Mouse (Mus musculus) urinary bladder, postnatal 4 days (tissue): Measurements from ENCODE around the gene Sgcd.

Source experiments
- DNase-seq, 2 experiments: peaks; one replicate each; pipeline ENCODE4 v3.0.0; 2021 to 2022; ENCODE audit warnings: low spot score in 2 of 2

Gene Sgcd

DNA sequence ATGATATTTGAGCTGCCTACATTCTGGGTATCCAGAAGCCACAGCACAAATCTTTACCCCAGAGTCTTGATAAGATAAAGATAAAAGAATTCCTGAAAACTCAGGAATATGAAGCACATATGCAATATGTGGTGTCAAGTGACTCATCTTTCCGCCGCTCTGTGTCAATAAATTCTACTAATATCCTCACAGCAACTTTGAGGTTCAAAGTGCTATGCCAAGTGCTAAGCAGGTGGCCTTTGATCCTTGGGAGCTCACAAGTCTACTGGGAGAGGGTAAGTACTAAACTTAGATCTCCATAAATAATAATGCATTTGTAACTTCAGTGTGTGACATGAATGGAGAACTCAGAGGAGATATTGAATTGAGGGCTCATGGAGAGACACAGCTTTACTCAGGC lies 848.9 kb downstream of the Sgcd start:
- no peak for DNase-seq

- no peak for DNase-seq
Observed at GRCm38 (mm10) chr11:47139271-47139670, 849.5 kb downstream of the Sgcd start.

DNA sequence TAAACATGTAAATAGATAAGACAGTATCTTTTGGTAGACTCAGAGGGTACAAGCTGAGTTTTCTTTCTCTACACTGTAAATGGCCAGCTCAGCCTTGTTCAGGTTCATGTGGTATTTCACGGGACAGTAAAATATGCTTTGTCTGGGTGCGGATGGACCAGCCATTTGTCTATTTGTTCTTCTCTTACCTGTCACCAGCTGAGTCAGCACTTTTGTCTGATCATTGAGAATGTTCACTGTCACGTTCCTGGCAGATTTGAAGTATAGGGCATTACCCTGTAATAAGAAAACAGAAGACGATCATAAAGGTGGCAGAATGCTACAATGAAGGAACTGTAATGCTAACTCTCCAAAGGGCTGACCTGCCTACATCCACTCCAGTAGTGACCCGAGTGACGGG lies 856.4 kb downstream of the Sgcd start:
- no peak for DNase-seq

DNA sequence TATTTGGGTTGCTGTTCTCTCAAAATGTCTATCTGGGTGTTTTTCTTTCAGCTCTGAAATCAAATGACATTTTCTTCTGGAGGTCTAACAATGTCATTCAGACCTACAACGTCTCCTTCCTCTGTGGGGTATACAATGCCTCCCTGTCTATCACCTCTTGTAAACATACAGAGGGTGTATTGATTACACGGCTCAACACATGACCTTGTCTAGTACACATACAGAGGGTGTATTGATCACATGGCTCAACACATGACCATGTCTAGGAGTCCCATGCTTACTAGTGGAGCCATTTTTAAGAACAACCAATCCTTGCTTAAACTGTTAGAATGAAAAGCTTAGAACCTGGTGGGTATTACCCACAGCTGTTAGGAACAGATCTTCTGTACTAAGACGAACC lies 858.3 kb downstream of the Sgcd start:
- DNase-seq, result no peak

DNA sequence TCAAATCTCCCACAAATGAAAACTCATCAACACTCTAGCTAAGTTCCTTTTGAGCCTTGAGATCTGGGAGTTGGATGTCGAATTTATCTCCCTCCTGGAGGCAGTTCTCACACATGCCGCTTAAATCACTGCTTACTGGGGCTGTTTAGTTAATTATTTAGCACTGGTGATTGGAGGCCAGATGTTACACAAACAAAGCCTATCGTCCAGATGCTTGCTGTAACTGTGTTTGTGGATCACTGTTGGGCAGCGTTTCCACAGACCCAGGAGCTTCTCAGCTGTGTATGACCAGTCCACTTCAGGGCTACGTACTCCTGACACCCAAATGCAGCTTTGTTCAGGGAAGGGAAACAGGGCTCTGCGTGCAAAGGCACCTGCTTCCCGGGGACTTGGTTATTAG lies 858.8 kb downstream of the Sgcd start:
- no peak for DNase-seq

GRCm38 (mm10) chr11:47129166-47129565 lies 859.6 kb downstream of the Sgcd start:
- no peak for DNase-seq

DNA sequence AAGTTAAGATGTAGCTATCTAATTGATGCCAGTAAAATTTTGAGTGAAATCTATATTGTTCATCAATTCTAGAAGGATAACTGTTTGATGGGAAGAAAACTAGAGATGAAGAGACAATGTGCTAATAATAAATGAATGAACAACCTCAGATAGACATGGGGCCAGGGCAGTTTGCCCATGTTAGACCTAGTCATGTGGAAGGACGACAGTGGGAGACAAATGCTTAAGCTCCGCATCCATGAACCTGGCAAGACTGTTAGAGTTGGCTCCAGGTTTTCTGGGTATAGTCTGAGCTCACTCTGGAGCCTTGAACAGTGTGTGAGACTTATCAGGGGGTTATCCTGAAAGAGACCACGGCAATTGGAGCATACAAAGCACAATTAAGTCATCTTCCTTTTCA lies 860.4 kb downstream of the Sgcd start:
- no peak for DNase-seq

GRCm38 (mm10) chr11:47120874-47121273 lies 867.9 kb downstream of the Sgcd start:
- no peak for DNase-seq

DNA sequence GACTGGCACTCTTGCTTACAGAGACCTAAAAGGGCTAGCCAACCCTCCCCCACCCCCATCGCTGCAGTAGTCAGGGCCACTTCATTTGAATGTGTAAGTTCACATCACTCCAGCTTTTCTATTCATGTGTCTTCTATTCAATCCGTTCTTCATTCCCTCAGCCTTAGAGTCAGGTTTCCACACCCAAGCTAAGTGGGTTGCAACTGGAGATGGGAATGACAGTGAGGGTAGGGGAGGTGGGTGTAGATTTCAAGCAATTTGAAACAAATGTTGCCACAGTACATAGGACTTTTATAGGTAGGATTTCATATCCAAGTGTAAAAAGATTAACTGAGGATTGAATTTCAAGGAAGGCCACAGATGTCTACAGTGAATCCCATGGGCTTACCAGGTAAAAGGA lies 870.9 kb downstream of the Sgcd start:
- DNase-seq, result no peak

- DNase-seq, result no peak
Observed at GRCm38 (mm10) chr11:47114366-47114765, 874.4 kb downstream of the Sgcd start.

DNA sequence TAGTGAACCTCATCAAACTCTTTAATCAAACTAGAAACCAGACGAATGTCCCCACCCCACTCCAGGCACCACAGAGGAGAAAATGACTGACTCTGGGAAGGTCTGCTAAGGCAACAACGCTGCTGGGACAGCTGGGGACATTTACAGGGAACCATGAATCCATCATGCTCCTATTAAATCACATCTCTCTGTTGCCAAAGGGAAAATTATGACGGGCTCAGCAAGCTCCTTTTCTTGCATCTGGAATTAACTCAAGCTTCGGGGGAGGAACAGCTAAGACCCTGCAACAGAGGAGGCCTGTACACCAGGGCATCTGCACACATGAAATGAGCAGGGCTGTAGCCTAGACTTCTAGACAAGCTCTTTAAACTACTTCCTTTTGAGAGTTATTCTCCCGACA lies 875.7 kb downstream of the Sgcd start:
- no peak for DNase-seq

GRCm38 (mm10) chr11:47110314-47110713 lies 878.5 kb downstream of the Sgcd start:
- DNase-seq, result no peak

DNA sequence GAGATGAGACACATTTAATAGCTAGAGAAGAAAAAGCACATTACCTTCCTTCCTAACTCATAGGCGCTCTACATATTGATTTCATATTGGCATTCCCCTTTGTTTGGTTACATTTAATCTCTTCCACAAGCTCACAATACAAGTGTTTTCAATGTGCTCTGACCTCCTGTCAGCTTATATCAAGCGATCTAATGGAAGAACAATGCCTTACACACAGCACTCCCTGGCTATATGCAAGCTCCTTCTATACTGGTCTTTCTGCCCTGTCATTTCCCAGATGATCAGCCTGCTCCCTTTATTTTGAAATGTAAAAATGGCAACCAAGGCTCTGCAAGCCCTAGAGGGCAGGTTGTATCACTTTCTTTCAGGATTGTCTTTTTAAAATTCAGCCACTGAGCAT lies 881.1 kb downstream of the Sgcd start:
- no peak for DNase-seq

DNA sequence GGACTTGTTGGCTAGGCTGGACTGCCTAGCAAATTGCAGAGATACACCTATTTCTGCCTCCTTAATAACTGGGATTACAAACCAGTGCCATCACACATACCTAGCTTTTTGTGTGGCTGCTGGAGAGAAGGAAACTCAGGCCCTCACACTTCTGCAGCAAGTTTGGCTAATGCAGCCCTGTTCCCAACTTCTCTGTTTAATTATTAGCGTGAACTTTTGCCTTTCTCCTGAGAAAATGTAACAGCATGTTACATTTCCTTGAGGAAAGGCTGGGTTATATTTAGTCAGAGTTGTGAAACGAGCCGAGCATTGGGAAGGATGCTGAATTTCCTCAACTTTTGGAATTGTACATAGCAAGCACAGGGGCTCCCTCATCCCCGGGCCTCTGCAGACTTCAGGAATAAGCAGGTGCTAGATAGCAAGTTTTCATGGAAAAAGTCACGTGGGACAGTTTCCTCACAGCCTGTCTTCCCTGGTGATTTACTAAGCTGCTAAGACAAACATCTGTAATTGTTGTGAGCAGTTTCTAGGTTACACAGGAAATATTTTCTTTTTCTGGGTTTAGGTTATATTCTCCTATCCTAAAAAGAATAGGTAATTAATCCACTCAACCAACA lies 895.4 kb downstream of the Sgcd start:
- no peak for DNase-seq

DNA sequence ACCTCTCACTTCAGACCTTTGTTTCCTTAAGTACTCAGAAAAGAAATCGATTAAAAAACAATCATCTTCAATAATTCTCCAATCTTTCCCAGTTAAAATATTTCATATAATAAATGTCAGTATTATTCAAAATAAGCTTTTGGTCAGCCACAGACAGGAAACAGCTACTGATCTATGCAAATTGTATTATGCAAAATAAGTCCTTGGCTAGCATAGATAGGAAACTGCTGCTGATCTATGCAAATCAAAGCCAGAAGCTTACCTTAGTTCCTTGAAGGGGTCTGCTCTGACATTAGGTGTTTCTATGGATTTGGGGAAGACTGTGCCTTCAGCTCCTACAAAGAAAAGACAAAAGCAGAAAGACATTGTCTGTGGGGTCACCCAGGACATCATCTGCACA lies 906.3 kb downstream of the Sgcd start:
- DNase-seq, result no peak

DNA sequence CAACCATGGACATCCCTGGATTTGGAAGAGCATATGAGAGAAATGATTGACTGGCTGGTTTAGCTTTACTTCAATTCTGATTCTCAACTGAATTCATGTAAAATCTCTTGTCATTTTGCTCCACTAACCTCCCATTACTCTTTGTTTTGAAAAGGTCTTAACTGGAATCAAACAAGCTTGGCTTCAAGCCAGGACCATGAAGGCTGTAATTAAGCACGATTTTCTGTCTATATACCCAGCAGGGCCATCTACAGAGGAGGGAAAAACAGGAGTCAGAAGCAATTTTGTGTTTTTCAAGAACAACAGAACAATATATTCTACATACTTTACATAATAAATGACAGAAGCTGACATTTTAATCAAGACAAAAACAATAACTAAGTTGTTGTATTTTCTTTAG lies 915.2 kb downstream of the Sgcd start:
- DNase-seq, result no peak

- DNase-seq, result no peak
Observed at GRCm38 (mm10) chr11:47071161-47071560, 917.6 kb downstream of the Sgcd start.

DNA sequence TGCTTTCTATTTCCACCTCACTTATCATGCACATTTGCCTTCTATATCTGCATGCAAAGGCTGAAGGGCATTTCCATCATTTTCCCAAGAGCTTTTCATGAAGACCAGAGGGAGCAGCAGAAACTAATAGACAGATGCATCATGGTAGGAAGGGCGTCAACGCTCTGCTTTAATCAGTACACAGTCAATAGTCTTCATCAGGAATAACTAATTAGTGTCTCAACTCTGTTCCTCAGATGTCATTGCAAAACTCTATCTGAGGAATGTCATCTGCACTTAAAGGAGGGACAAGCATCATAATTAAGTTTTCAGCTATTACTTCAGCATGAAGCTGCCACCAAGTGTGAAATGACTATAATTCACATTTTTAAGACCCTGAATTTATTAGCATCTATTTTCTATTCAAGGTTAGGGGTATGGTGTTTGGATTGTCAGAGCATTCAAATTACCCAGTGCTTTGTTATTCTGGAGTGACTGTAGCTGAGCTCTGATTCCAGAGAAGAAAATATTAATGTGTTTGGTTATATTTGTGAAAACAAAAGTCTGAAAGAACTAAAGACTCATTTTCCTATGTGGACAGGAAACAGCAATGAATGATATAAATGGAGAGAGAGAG lies 918.9 kb downstream of the Sgcd start:
- no peak for DNase-seq

- DNase-seq, result no peak
Observed at GRCm38 (mm10) chr11:47063690-47064089, 925.1 kb downstream of the Sgcd start.

DNA sequence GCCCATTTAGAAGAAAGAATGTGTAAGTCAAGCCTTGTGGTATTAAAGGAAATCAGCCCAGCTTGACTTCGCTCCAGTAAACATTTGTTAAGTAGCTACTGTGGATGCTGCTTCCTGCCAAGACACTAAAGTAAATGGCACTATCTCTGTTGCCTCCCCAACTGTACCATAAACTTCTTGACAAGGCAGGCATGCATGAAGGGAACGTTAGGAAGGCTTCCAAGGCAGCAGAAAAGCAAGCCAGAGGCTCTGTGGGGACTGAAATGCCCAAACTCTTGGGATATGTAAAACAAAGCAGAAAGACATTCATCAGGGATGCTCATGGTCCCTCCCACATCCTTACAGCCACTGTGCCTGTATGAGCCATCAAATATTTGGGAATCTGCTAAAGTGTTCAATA lies 938.4 kb downstream of the Sgcd start:
- DNase-seq, result no peak

DNA sequence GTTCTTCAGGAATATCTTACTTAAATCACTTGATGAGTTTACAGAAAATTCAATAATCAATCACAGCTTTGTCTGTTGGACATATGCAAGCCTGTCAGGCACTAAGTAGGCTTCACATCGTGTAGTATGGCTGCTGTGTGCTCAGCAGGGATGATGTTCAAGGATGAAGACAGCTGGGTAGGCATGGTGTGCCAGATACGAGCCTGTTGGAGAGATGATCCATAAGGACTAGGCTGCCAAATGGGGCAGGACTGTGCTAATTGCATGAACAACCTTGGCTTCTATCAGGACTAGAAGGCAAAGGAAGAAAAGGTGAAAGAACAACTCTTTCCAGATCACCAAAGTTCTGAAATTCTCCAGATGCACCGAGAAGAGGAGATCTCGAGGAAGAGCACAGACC lies 939.0 kb downstream of the Sgcd start:
- DNase-seq, result no peak

GRCm38 (mm10) chr11:47032318-47032717 lies 956.5 kb downstream of the Sgcd start:
- no peak for DNase-seq

DNA sequence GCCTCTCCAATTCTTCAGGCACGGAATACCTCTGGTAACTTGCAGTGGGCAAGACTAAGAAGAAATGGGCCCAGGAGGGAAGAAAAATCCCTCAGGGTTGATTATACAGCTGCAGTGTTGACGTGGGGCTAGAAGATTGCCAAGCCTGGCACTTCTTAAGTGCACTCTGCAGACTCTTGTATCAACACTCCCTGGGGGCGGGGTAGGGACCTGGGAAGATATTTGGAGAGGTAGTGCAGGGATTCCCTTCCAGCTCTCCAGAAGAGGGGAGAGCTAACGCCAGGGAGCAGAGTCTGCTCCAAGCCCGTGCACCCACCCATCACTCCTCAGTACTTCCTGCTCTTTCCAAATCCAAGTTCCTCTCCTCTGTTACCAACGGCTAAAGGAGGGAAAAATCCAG lies 967.9 kb downstream of the Sgcd start:
- DNase-seq, result no peak

DNA sequence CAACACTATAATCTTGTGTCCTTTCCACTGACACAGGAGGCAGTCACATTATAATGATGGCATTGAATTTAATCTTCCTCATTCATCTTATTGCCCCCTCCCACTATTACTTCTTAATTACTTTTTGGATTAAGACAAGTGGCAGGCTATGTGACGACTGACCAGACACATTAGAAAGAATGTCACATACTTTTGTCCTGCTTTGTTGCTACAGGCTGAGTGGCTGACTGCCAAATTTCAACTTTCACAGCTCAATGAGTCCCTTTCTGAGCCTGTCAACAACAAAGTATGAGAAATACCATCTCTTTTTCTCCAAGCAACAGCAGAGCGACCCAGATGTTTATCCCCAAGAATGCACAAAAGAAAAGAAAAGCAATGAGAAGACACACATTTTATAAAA lies 970.6 kb downstream of the Sgcd start:
- no peak for DNase-seq
